Mouse (Mus musculus): ENCODE measurements around the gene Sun3.

GRCm38 (mm10) chr11:9025211-9025610, 23.6 kb downstream of the Sun3 start:
- TF ChIP-seq CTCF (IDR thresholded peaks at IDR 0.05; ENCODE audit: extremely low read depth, insufficient read depth, low read length) (no peak), POLR2A (IDR thresholded peaks at IDR 0.05; ENCODE audit: extremely low read depth, insufficient read depth, low read length) (no peak)
